ENCODE assay signal across 8 mouse cellular contexts in genomic region chr17:25867509-25867835, GRCm38 (mm10). TPM values are rescaled to one million over a fixed set of nuclear protein-coding genes. Genes with fewer than 3 reads are reported as not detected.
A peak's percentile ranks its signal among the peaks of the same experiment; 100 is the strongest.
DNase-seq lines count a peak whose midpoint lies in the region; ATAC-seq lines count a peak whose summit lies in the region.

No protein-coding gene starts in this region.

- no peaks in the 10 kb centered on the region for H3K9me3 ChIP-seq in heart, embryonic 11.5 days (replicated peaks; ENCODE audit: control insufficient read depth, low read length)
- no peaks in the 10 kb centered on the region for H3K9me3 ChIP-seq in hindbrain, embryonic 12.5 days (replicated peaks)

- intact Hi-C loops in heart, postnatal 14 days (cut with DNase I), result loop anchor here (2.0 to 5.0 kb wide), 2 partner anchors 23 to 95 kb away; partner anchors contain the start of genes Narfl and Rhot2

- H3K4me1 ChIP-seq in heart, embryonic 11.5 days (ENCODE audit: control insufficient read depth, insufficient read depth, low read length), result peaks cover 8% of the 10 kb centered on the region; the same call in 1 of the 2 replicates
- peaks cover 11% of the 10 kb centered on the region for H3K4me1 ChIP-seq in hindbrain, embryonic 12.5 days

- H3K4me2 ChIP-seq in heart, embryonic 11.5 days, result peak overlapping the region; percentile 94
- H3K4me2 ChIP-seq in hindbrain, embryonic 12.5 days (replicated peaks), result peak overlapping the region; percentile 99

- H3K36me3 ChIP-seq in heart, embryonic 11.5 days (ENCODE audit: control insufficient read depth, insufficient read depth, low read length), result no peaks in the 10 kb centered on the region
- H3K36me3 ChIP-seq in hindbrain, embryonic 12.5 days, result no peaks in the 10 kb centered on the region

- no peak for ATAC-seq in heart, embryonic 11.5 days (replicated peaks; ENCODE audit: insufficient number of reproducible peaks, low FRiP score, low TSS enrichment)
- no peak for ATAC-seq in hindbrain, embryonic 12.5 days (ENCODE audit: low FRiP score)
- ATAC-seq in megakaryocyte-erythroid progenitor cell, adult 5-6 weeks (replicated peaks; ENCODE audit: low FRiP score, low TSS enrichment, poor library complexity, severe bottlenecking), result peak; percentile 42; the same call in 1 of the 2 replicates

- peak overlapping the region; percentile 98 for H3K4me3 ChIP-seq in heart, embryonic 11.5 days (ENCODE audit: low read depth, low read length)
- peak overlapping the region; percentile 81; the same call in 1 of the 2 replicates for H3K4me3 ChIP-seq in hindbrain, embryonic 12.5 days

- WGBS in heart, embryonic 11.5 days (ENCODE audit: insufficient replicate concordance), result 11% methylated on average over 7 of the region's 7 CpGs
- 19% methylated on average over 7 of the region's 7 CpGs for WGBS in hindbrain, embryonic 12.5 days

- no peak for DNase-seq in heart, postnatal 14 days
- peak; percentile 47 for DNase-seq in ES-CJ7 (ENCODE audit: low read depth, low spot score)
- DNase-seq in adipocyte (ENCODE audit: low spot score), result no peak
- DNase-seq in urinary bladder, adult 2 months (ENCODE audit: low spot score), result no peak
- DNase-seq in urinary bladder, postnatal 4 days (ENCODE audit: low spot score in 2 of 2), result no peak

- no peaks in the 10 kb centered on the region for H3K27me3 ChIP-seq in heart, embryonic 11.5 days (ENCODE audit: control insufficient read depth, insufficient read depth, low read length)
- H3K27me3 ChIP-seq in hindbrain, embryonic 12.5 days, result no peaks in the 10 kb centered on the region; the same call in 1 of the 2 replicates

- peak overlapping the region; percentile 93 for H3K9ac ChIP-seq in heart, embryonic 11.5 days (ENCODE audit: low read depth, low read length)
- no peak overlapping the region for H3K9ac ChIP-seq in hindbrain, embryonic 12.5 days

- H3K27ac ChIP-seq in heart, embryonic 11.5 days (ENCODE audit: low read depth, low read length), result peak overlapping the region; percentile 88; the same call in 1 of the 2 replicates
- H3K27ac ChIP-seq in hindbrain, embryonic 12.5 days, result no peak overlapping the region

RNA-seq across cellular contexts. Expression of gene Mcrip2, which starts 1.1 kb away (rescaled TPM):
- 160 and 168 TPM in 2 replicates for polyA plus RNA-seq in heart, embryonic 11.5 days (2014; fragmentation: Nextera tagmentation; extraction: Ambion mirVana)
- 100 to 1,000 TPM; 226 to 230 TPM for total RNA-seq in heart, postnatal 14 days (2021)
- polyA plus RNA-seq in hindbrain, embryonic 12.5 days (2016; fragmentation: Nextera tagmentation; extraction: Ambion mirVana), result 6.2 and 6.3 TPM in 2 replicates
- total RNA-seq in megakaryocyte-erythroid progenitor cell, adult 5-6 weeks (2014; fragmentation: Nextera tagmentation), result 87.4 and 109 TPM in 2 replicates
- total RNA-seq in megakaryocyte-erythroid progenitor cell, adult 5-6 weeks (2017), result 35.6 and 40.8 TPM in 2 replicates
- polyA plus RNA-seq in urinary bladder, adult 2 months (2012; rRNA removed), result 11.0 and 13.6 TPM in 2 replicates

RNA-seq across cellular contexts. Expression of gene Wdr90, which starts 6.2 kb away (rescaled TPM):
- polyA plus RNA-seq in heart, embryonic 11.5 days (2014; fragmentation: Nextera tagmentation; extraction: Ambion mirVana), result 12.3 and 14.0 TPM in 2 replicates
- total RNA-seq in heart, postnatal 14 days (2021), result 1 to 10 TPM; 5.2 to 5.7 TPM
- 30.0 and 31.2 TPM in 2 replicates for polyA plus RNA-seq in hindbrain, embryonic 12.5 days (2016; fragmentation: Nextera tagmentation; extraction: Ambion mirVana)
- 43.3 and 47.4 TPM in 2 replicates for total RNA-seq in megakaryocyte-erythroid progenitor cell, adult 5-6 weeks (2014; fragmentation: Nextera tagmentation)
- total RNA-seq in megakaryocyte-erythroid progenitor cell, adult 5-6 weeks (2017), result 4.6 and 10.0 TPM in 2 replicates
- 12.0 and 14.4 TPM in 2 replicates for polyA plus RNA-seq in urinary bladder, adult 2 months (2012; rRNA removed)

RNA-seq across cellular contexts. Expression of gene Mettl26, which starts 7.4 kb away (rescaled TPM):
- 42.7 and 46.0 TPM in 2 replicates for polyA plus RNA-seq in heart, embryonic 11.5 days (2014; fragmentation: Nextera tagmentation; extraction: Ambion mirVana)
- total RNA-seq in heart, postnatal 14 days (2021), result 10 to 100 TPM; 11.3 to 13.2 TPM
- polyA plus RNA-seq in hindbrain, embryonic 12.5 days (2016; fragmentation: Nextera tagmentation; extraction: Ambion mirVana), result 48.7 and 53.2 TPM in 2 replicates
- 26.3 and 37.6 TPM in 2 replicates for total RNA-seq in megakaryocyte-erythroid progenitor cell, adult 5-6 weeks (2014; fragmentation: Nextera tagmentation)
- total RNA-seq in megakaryocyte-erythroid progenitor cell, adult 5-6 weeks (2017), result 9.3 and 19.8 TPM in 2 replicates
- 61.0 and 67.8 TPM in 2 replicates for polyA plus RNA-seq in urinary bladder, adult 2 months (2012; rRNA removed)

RNA-seq across cellular contexts. Expression of gene Wfikkn1, which starts 13.2 kb away (rescaled TPM):
- polyA plus RNA-seq in heart, embryonic 11.5 days (2014; fragmentation: Nextera tagmentation; extraction: Ambion mirVana), result 0.17 and 0.47 TPM in 2 replicates
- under 1 TPM; 0.91 to 1.00 TPM for total RNA-seq in heart, postnatal 14 days (2021)
- polyA plus RNA-seq in hindbrain, embryonic 12.5 days (2016; fragmentation: Nextera tagmentation; extraction: Ambion mirVana), result 0.29 and 0.90 TPM in 2 replicates
- total RNA-seq in megakaryocyte-erythroid progenitor cell, adult 5-6 weeks (2014; fragmentation: Nextera tagmentation), result 0.87 TPM in 1 of 2 replicates, not detected in the other
- 0.19 and 1.4 TPM in 2 replicates for total RNA-seq in megakaryocyte-erythroid progenitor cell, adult 5-6 weeks (2017)
- polyA plus RNA-seq in urinary bladder, adult 2 months (2012; rRNA removed), result 0.77 and 0.93 TPM in 2 replicates

RNA-seq across cellular contexts. Expression of gene Rhot2, which starts 22.8 kb away (rescaled TPM):
- polyA plus RNA-seq in heart, embryonic 11.5 days (2014; fragmentation: Nextera tagmentation; extraction: Ambion mirVana), result 9.6 and 11.9 TPM in 2 replicates
- total RNA-seq in heart, postnatal 14 days (2021), result 100 to 1,000 TPM; 103 to 105 TPM
- polyA plus RNA-seq in hindbrain, embryonic 12.5 days (2016; fragmentation: Nextera tagmentation; extraction: Ambion mirVana), result 18.5 and 19.4 TPM in 2 replicates
- 51.2 and 54.8 TPM in 2 replicates for total RNA-seq in megakaryocyte-erythroid progenitor cell, adult 5-6 weeks (2014; fragmentation: Nextera tagmentation)
- total RNA-seq in megakaryocyte-erythroid progenitor cell, adult 5-6 weeks (2017), result 21.3 and 27.4 TPM in 2 replicates
- polyA plus RNA-seq in urinary bladder, adult 2 months (2012; rRNA removed), result 52.4 and 62.0 TPM in 2 replicates

Comparison
In these comparisons a context has a peak if more than half of its experiments do, and no peak if none do; other contexts are left out.
1. RNA of gene Mcrip2, which starts 1.1 kb away (polyA plus RNA-seq): 160 to 168 TPM in heart, embryonic 11.5 days; 11.0 to 13.6 TPM in urinary bladder, adult 2 months and 6.2 to 6.3 TPM in hindbrain, embryonic 12.5 days; every median in the first group is over 10 times any median in the second.